28 mouse cellular contexts compared by ENCODE assay signal in genomic region chr4:49107895-49108294, GRCm38 (mm10). TPM values are rescaled to one million over a fixed set of nuclear protein-coding genes. Genes with fewer than 3 reads are reported as not detected.
DNase-seq lines count a peak whose midpoint lies in the region; ATAC-seq lines count a peak whose summit lies in the region.
"Had no signal": no experiment of that assay in that cellular context is flagged by ENCODE, and none has a peak within 500 bp of the region (broad histone marks: within the 10 kb centered on the region; RNA-seq: fewer than 3 reads in every experiment).

No protein-coding gene starts in this region.

- no peaks in the 10 kb centered on the region for H3K36me3 ChIP-seq in kidney, embryonic 16.5 days (ENCODE audit: insufficient read depth, low read length)
- H3K36me3 ChIP-seq: embryonic facial prominence, embryonic 13.5 days; embryonic facial prominence, embryonic 15.5 days; forebrain, embryonic 10.5 days; forebrain, embryonic 12.5 days; G1E had no signal

- WGBS in kidney, embryonic 16.5 days = 43% methylated on average over 4 of the region's 4 CpGs

- peaks cover 20% of the 10 kb centered on the region for H3K4me1 ChIP-seq in kidney, embryonic 16.5 days (ENCODE audit: insufficient read depth, low read length)
- H3K4me1 ChIP-seq: embryonic facial prominence, embryonic 13.5 days; embryonic facial prominence, embryonic 15.5 days had no signal

- no peak for DNase-seq in frontal cortex, postnatal 10 days (ENCODE audit: low spot score in 2 of 2)
- no peak for DNase-seq in kidney, adult 8-10 months
- peak; percentile 4 to 11 for DNase-seq in kidney, postnatal 4 days
- DNase-seq in kidney, adult 11 months = no peak
- DNase-seq: adrenal gland, adult 8-10 months; adrenal gland, postnatal 14 days; adrenal gland, postnatal 36 days; B cell, adult 2 months; cerebellum, adult 11 months; cerebellum, adult 18-20 months; cerebellum, adult 8-10 months; cerebellum, adult 9-11 months; cerebellum, postnatal 14 days; cerebellum, postnatal 36 days; embryo, embryonic 11 days had no signal

- H3K27me3 ChIP-seq in kidney, embryonic 16.5 days (ENCODE audit: insufficient read depth, low read length) = no peaks in the 10 kb centered on the region
- H3K27me3 ChIP-seq: CH12.LX; embryonic facial prominence, embryonic 13.5 days; embryonic facial prominence, embryonic 15.5 days; forebrain, embryonic 12.5 days; Patski had no signal

- ATAC-seq in frontal cortex, adult (ENCODE audit: low TSS enrichment) = peak; percentile 60
- peak; percentile 61; the same call in 1 of the 2 replicates for ATAC-seq in kidney, embryonic 16.5 days (ENCODE audit: low FRiP score, low TSS enrichment)
- ATAC-seq: activated CD4-positive, CD25-positive, alpha-beta regulatory T cell, adult 4 months; CD4-positive, CD25-positive, alpha-beta regulatory T cell, adult 4 months; forebrain, embryonic 16.5 days; Patski had no signal

- no peak overlapping the region for H3K4me2 ChIP-seq in kidney, embryonic 16.5 days (replicated peaks; ENCODE audit: low read depth, low read length)
- H3K4me2 ChIP-seq: embryonic facial prominence, embryonic 13.5 days; embryonic facial prominence, embryonic 15.5 days; forebrain, embryonic 12.5 days had no signal

- H3K4me3 ChIP-seq in kidney, embryonic 16.5 days (ENCODE audit: low read length) = no peak overlapping the region
- H3K4me3 ChIP-seq: embryonic facial prominence, embryonic 13.5 days; embryonic facial prominence, embryonic 15.5 days; erythroblast, embryonic 14.5 days; forebrain, embryonic 10.5 days; forebrain, embryonic 12.5 days had no signal

- H3K27ac ChIP-seq in kidney, embryonic 16.5 days (ENCODE audit: low read length) = no peak overlapping the region
- H3K27ac ChIP-seq: embryonic facial prominence, embryonic 13.5 days; embryonic facial prominence, embryonic 15.5 days; forebrain, embryonic 10.5 days; forebrain, embryonic 12.5 days had no signal

- no peaks in the 10 kb centered on the region for H3K9me3 ChIP-seq in kidney, embryonic 16.5 days (ENCODE audit: low read length)
- H3K9me3 ChIP-seq: embryonic facial prominence, embryonic 13.5 days; embryonic facial prominence, embryonic 15.5 days; forebrain, embryonic 10.5 days; forebrain, embryonic 12.5 days had no signal

- no peak overlapping the region for H3K9ac ChIP-seq in kidney, embryonic 16.5 days (replicated peaks; ENCODE audit: low read length)
- H3K9ac ChIP-seq: embryonic facial prominence, embryonic 13.5 days; embryonic facial prominence, embryonic 15.5 days; forebrain, embryonic 12.5 days had no signal

RNA-seq across cellular contexts. Expression of gene Plppr1, which starts 48.8 kb away (rescaled TPM):
- 6.3 TPM in 2 replicates for polyA plus RNA-seq in kidney, embryonic 16.5 days (2015; fragmentation: Nextera tagmentation; extraction: Ambion mirVana)
- polyA plus RNA-seq: erythroblast, embryonic 14.5 days; G1E had no signal

Comparison
In these comparisons a context has a peak if more than half of its experiments do, and no peak if none do; other contexts are left out.
1. DNase-seq: peak in kidney, postnatal 4 days (2 of 2); none in frontal cortex, postnatal 10 days (0 of 2), kidney, adult 8-10 months (0 of 2) and kidney, adult 11 months (single experiment).